Mouse (Mus musculus): ENCODE data around the gene Tubg2. TPM values are rescaled to one million over a fixed set of nuclear protein-coding genes. Genes with fewer than 3 reads are reported as not detected.

Tubg2 gene
- polyA plus RNA-seq (2015; fragmentation: Nextera tagmentation; extraction: Ambion mirVana), result 0.12 and 0.22 TPM in 2 replicates

DNA sequence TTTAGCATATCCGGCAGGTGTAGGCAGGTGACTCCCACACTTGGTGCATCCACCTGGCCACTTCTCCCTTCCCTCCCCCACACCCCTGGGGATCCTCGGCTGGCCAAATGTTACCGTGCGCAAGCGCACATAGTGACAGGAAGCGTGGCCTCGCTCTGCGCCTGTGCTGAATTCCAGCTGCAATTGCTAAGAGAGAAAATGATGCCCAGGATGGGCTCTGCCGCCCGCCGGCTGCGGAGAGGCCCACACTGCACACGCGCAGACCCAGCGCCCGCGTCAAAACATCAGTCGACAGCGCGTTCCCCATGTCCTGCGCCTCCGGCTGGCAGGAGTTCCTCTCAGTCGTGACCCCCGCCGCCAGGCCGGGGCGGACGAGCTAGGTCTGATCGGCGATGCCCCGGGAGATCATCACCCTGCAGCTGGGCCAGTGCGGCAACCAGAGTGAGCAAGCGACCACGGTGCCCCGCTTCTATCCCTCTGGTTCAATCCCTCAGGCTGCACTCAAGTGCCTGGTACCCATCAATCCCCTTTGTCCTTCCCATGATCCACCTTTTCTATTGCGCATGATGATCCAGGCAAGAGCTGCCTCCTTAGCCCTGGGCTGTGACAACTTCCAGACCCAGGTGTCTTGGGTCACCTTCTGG lies at the start of gene Tubg2:
TSS of gene Tubg2 (plus strand) at position 180 of the 644 bp plus-strand sequence.
- Histone ChIP-seq H3K4me3 (ENCODE audit: low read depth, low read length) (peak within 1 kb of the TSS; percentile 6; the same call in 1 of the 2 replicates), H3K27me3 (ENCODE audit: insufficient read depth, low read length) (peaks cover 13% of the 10 kb centered on the region), H3K27ac (ENCODE audit: low read depth) (no peak within 1 kb of the TSS), H3K9me3 (ENCODE audit: low read length) (no peaks in the 10 kb centered on the region), H3K4me1 (ENCODE audit: insufficient read depth) (peaks cover 3% of the 10 kb centered on the region; the same call in 1 of the 2 replicates), H3K4me2 (ENCODE audit: low read depth, low read length) (peak within 1 kb of the TSS; percentile 57), H3K36me3 (replicated peaks; ENCODE audit: insufficient read depth, low read length) (no peaks in the 10 kb centered on the region), H3K9ac (replicated peaks) (no peak within 1 kb of the TSS; the same call in 1 of the 2 replicates)
- DNase-seq (peak; percentile 47), ATAC-seq (peak; percentile 51; the same call in 1 of the 2 replicates)
- WGBS (ENCODE audit: insufficient replicate concordance), result 2% methylated on average over 36 of the region's 36 CpGs
- TF ChIP-seq EP300 (IDR thresholded peaks at IDR 0.05; ENCODE audit: low read depth) (no peak), CTCF (IDR thresholded peaks at IDR 0.05; ENCODE audit: low read depth) (no peak)

DNA sequence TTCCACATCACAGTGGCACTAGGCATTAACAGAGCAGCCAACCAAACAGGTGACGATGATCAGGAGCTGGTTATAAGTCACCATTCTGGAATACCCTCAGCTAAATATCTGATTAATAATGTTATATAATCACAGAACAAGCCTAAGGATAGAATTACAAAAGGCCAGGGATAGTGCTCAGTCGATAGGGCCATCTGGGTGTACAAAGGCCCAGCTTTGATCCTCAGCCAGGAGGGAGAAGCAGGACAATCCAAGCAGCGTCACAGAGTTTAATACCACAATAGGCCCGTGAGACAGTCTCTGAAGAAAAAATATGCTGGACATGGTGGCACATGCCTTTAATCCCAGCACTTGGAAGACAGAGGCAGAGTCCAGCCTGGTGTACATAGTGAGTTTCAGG lies 46.4 kb upstream of the Tubg2 start:
- H3K9me3 ChIP-seq (ENCODE audit: low read length), result no peaks in the 10 kb centered on the region
- H3K4me3 ChIP-seq (ENCODE audit: low read depth, low read length), result no peak overlapping the region
- H3K4me1 ChIP-seq (ENCODE audit: insufficient read depth), result no peaks in the 10 kb centered on the region
- H3K36me3 ChIP-seq (replicated peaks; ENCODE audit: insufficient read depth, low read length), result peaks cover 14% of the 10 kb centered on the region
- H3K27ac ChIP-seq (ENCODE audit: low read depth), result no peak overlapping the region
- no peak for DNase-seq
- no peak overlapping the region for H3K9ac ChIP-seq (replicated peaks)
- no peaks in the 10 kb centered on the region for H3K27me3 ChIP-seq (ENCODE audit: insufficient read depth, low read length)
- H3K4me2 ChIP-seq (ENCODE audit: low read depth, low read length), result no peak overlapping the region
- 87% methylated on average over 4 of the region's 4 CpGs for WGBS (ENCODE audit: insufficient replicate concordance)
- TF ChIP-seq CTCF (IDR thresholded peaks at IDR 0.05; ENCODE audit: low read depth) (no peak), EP300 (IDR thresholded peaks at IDR 0.05; ENCODE audit: low read depth) (no peak)
- no peak for ATAC-seq

DNA sequence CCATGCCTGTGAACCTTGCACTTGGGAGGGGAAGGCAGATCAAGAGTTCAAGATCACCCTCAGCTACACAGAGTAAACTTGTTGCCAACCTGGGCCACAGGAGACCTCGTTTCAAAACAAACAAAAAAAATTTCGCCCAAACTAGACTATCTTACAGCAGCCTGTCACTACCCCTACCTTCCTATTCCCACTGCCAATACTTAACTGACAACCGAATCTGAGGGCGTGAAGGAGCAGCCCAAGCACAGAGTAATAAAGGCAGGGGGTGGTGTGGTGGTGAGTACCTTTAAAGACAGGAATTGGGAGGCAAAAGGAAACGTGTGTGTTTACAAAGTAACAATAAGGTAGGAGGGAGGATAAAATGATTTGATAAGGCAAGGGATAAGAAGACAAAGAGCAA lies 45.0 kb upstream of the Tubg2 start:
- H3K4me2 ChIP-seq (ENCODE audit: low read depth, low read length), result no peak overlapping the region
- ATAC-seq (no peak), DNase-seq (no peak)
- 58% methylated on average over 5 of the region's 5 CpGs for WGBS (ENCODE audit: insufficient replicate concordance)
- H3K27me3 ChIP-seq (ENCODE audit: insufficient read depth, low read length), result no peaks in the 10 kb centered on the region
- no peaks in the 10 kb centered on the region for H3K9me3 ChIP-seq (ENCODE audit: low read length)
- TF ChIP-seq EP300 (IDR thresholded peaks at IDR 0.05; ENCODE audit: low read depth), result no peak
- TF ChIP-seq CTCF (IDR thresholded peaks at IDR 0.05; ENCODE audit: low read depth), result no peak
- no peak overlapping the region for H3K27ac ChIP-seq (ENCODE audit: low read depth)
- H3K36me3 ChIP-seq (replicated peaks; ENCODE audit: insufficient read depth, low read length), result 0 out of 2 replicates have a peak, but pooled peaks cover 5% of the 10 kb centered on the region
- H3K9ac ChIP-seq (replicated peaks), result no peak overlapping the region
- no peak overlapping the region for H3K4me3 ChIP-seq (ENCODE audit: low read depth, low read length)
- H3K4me1 ChIP-seq (ENCODE audit: insufficient read depth), result 0 out of 2 replicates have a peak, but pooled peaks cover 3% of the 10 kb centered on the region

DNA sequence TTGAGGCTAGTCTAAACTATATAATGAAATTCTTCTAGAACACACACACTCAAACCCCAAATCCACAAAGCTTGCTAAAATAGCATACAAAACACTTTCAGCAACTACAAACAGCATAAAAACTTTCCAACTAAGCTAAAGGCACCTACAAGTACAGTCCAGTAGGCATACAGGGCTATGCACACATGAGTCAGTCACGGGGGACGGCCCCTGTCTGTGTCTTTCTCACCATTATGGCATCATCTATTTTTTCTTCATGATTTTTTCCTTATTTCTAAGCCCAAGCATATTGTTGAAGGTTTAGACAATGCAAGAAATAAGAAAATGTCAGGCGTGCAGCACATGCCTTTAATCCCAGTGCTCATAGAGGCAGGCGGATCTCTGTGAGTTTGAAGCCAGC lies 44.5 kb upstream of the Tubg2 start:
- H3K4me2 ChIP-seq (ENCODE audit: low read depth, low read length), result no peak overlapping the region
- ATAC-seq, result no peak
- TF ChIP-seq EP300 (IDR thresholded peaks at IDR 0.05; ENCODE audit: low read depth) (no peak), CTCF (IDR thresholded peaks at IDR 0.05; ENCODE audit: low read depth) (no peak)
- H3K27me3 ChIP-seq (ENCODE audit: insufficient read depth, low read length), result no peaks in the 10 kb centered on the region
- no peaks in the 10 kb centered on the region for H3K9me3 ChIP-seq (ENCODE audit: low read length)
- H3K27ac ChIP-seq (ENCODE audit: low read depth), result no peak overlapping the region
- no peak for DNase-seq
- H3K9ac ChIP-seq (replicated peaks), result no peak overlapping the region
- H3K4me3 ChIP-seq (ENCODE audit: low read depth, low read length), result no peak overlapping the region
- H3K4me1 ChIP-seq (ENCODE audit: insufficient read depth), result 0 out of 2 replicates have a peak, but pooled peaks cover 5% of the 10 kb centered on the region
- WGBS (ENCODE audit: insufficient replicate concordance), result 82% methylated on average over 4 of the region's 4 CpGs
- peaks cover 5% of the 10 kb centered on the region; the same call in 1 of the 2 replicates for H3K36me3 ChIP-seq (replicated peaks; ENCODE audit: insufficient read depth, low read length)

DNA sequence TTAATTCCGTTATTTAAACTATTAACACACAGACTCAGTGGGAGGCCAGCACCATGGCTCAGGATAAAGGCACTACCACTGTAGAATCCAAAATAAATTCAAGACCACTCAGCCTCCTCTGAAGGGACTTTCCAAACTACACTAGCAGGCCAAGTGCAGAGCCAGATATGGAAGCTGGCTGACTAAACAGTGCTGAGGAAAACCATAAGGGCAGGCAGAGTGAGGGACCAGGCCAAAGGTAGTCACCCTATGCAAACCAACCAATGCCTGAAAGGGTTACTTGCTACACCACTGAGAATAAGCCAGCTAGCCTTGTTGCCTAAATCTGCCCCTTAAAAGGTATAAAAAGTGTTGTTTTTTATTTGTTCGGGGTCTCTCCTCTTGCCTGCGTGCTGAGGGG lies 43.5 kb upstream of the Tubg2 start:
- Histone ChIP-seq H3K4me1 (ENCODE audit: insufficient read depth) (0 out of 2 replicates have a peak, but pooled peaks cover 5% of the 10 kb centered on the region), H3K9ac (replicated peaks) (no peak overlapping the region), H3K4me3 (ENCODE audit: low read depth, low read length) (no peak overlapping the region), H3K9me3 (ENCODE audit: low read length) (no peaks in the 10 kb centered on the region), H3K36me3 (replicated peaks; ENCODE audit: insufficient read depth, low read length) (peaks cover 9% of the 10 kb centered on the region; the same call in 1 of the 2 replicates), H3K27ac (ENCODE audit: low read depth) (no peak overlapping the region), H3K4me2 (ENCODE audit: low read depth, low read length) (no peak overlapping the region), H3K27me3 (ENCODE audit: insufficient read depth, low read length) (no peaks in the 10 kb centered on the region)
- DNase-seq (no peak), ATAC-seq (no peak)
- WGBS (ENCODE audit: insufficient replicate concordance), result 93% methylated on average over 3 of the region's 3 CpGs
- no peak for TF ChIP-seq EP300 (IDR thresholded peaks at IDR 0.05; ENCODE audit: low read depth)
- TF ChIP-seq CTCF (IDR thresholded peaks at IDR 0.05; ENCODE audit: low read depth), result no peak

DNA sequence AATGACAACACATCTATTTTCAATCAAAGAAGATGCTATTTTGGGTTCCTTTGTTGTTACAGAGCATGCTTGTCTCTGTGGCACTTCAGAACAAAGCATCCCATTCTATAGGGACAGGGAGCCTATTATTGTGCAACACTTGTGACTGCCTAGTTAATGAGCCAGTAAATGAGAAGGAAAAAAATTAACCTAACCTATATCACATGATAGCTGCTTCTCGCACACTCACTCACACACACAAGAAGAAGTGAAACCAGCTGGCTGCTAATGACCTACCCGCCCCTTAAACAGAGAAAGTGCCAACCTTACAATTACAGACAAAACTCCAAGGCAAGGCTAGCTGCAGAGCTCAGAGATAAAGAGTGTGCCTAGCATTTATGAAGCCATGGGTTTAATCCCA lies 40.1 kb upstream of the Tubg2 start:
- Histone ChIP-seq H3K4me3 (ENCODE audit: low read depth, low read length) (no peak overlapping the region), H3K4me1 (ENCODE audit: insufficient read depth) (peaks cover 19% of the 10 kb centered on the region), H3K36me3 (replicated peaks; ENCODE audit: insufficient read depth, low read length) (peaks cover 4% of the 10 kb centered on the region; the same call in 1 of the 2 replicates), H3K9me3 (ENCODE audit: low read length) (no peaks in the 10 kb centered on the region), H3K27ac (ENCODE audit: low read depth) (no peak overlapping the region), H3K9ac (replicated peaks) (no peak overlapping the region), H3K27me3 (ENCODE audit: insufficient read depth, low read length) (no peaks in the 10 kb centered on the region), H3K4me2 (ENCODE audit: low read depth, low read length) (no peak overlapping the region)
- DNase-seq (no peak), ATAC-seq (no peak)
- 56% methylated on average over 2 of the region's 2 CpGs for WGBS (ENCODE audit: insufficient replicate concordance)
- no peak for TF ChIP-seq EP300 (IDR thresholded peaks at IDR 0.05; ENCODE audit: low read depth)
- TF ChIP-seq CTCF (IDR thresholded peaks at IDR 0.05; ENCODE audit: low read depth), result no peak

All from liver, postnatal 0 days (tissue).